Mouse (Mus musculus) NIH3T3 (cell line): ENCODE measurements around the gene Olfr465-ps1.

Experiments used
- DNase-seq: peaks from one replicate; pipeline ENCODE4 v3.0.0-alpha.2; 2012; ENCODE audit warnings: low read depth

The Olfr465-ps1 gene

GRCm38 (mm10) chr13:65137789-65138188 is at the start of gene Olfr465-ps1:
TSS of gene Olfr465-ps1 (plus strand) at chr13:65138089.
- no peak for DNase-seq

- DNase-seq, result no peak
Measured at GRCm38 (mm10) chr13:65095923-65096322, 42.0 kb upstream of the Olfr465-ps1 start.

- no peak for DNase-seq
Measured at GRCm38 (mm10) chr13:65097018-65097417, 40.9 kb upstream of the Olfr465-ps1 start.

- no peak for DNase-seq
Measured at GRCm38 (mm10) chr13:65100678-65101077, 37.2 kb upstream of the Olfr465-ps1 start.

GRCm38 (mm10) chr13:65101232-65101631 is 36.7 kb upstream of the Olfr465-ps1 start:
- DNase-seq, result no peak

GRCm38 (mm10) chr13:65111961-65112360 is 25.9 kb upstream of the Olfr465-ps1 start:
- DNase-seq, result peak; percentile 24

GRCm38 (mm10) chr13:65112459-65113110 is 25.3 kb upstream of the Olfr465-ps1 start, which contains the start of gene Mfsd14b:
TSS of gene Mfsd14b (minus strand) at chr13:65112975.
- DNase-seq, result peak; percentile 93

- no peak for DNase-seq
Measured at GRCm38 (mm10) chr13:65113239-65113638, 24.6 kb upstream of the Olfr465-ps1 start.

- no peak for DNase-seq
Measured at GRCm38 (mm10) chr13:65120984-65121383, 16.9 kb upstream of the Olfr465-ps1 start.

- no peak for DNase-seq
Measured at GRCm38 (mm10) chr13:65122111-65122510, 15.8 kb upstream of the Olfr465-ps1 start.

- peak; percentile 19 for DNase-seq
Measured at GRCm38 (mm10) chr13:65127063-65127847, 10.6 kb upstream of the Olfr465-ps1 start.

GRCm38 (mm10) chr13:65149940-65150339 is 12.1 kb downstream of the Olfr465-ps1 start, which contains the start of gene Olfr466:
TSS of gene Olfr466 (plus strand) at chr13:65150240.
- DNase-seq, result no peak

- DNase-seq, result no peak
Measured at GRCm38 (mm10) chr13:65174102-65174501, 36.2 kb downstream of the Olfr465-ps1 start.

- peak; percentile 54 for DNase-seq
Measured at GRCm38 (mm10) chr13:65175734-65176471, 38.0 kb downstream of the Olfr465-ps1 start.

- no peak for DNase-seq
Measured at GRCm38 (mm10) chr13:65176472-65177091, 38.7 kb downstream of the Olfr465-ps1 start.
